Mouse (Mus musculus) stomach, embryonic 14.5 days (tissue): ENCODE data around the gene Calml3. TPM values are rescaled to one million over a fixed set of nuclear protein-coding genes. Genes with fewer than 3 reads are reported as not detected.

Source experiments
- ATAC-seq: fragments of 200-750 bp; cut with Nextera tagmentation; 2 replicates; pipeline ENCODE4 v1.8.0; 2017; ENCODE audit warnings: low read depth, moderate TSS enrichment; ENCODE audit not compliant: insufficient number of reproducible peaks, insufficient read depth, low FRiP score
- H3K27ac ChIP-seq: fragments of 300-500 bp; sonication (generic); 2 replicates; pipeline ENCODE4 v1.5.1; 2014; ENCODE audit warnings: mild to moderate bottlenecking, low read length, moderate library complexity, mixed read lengths
- H3K27me3 ChIP-seq: fragments of 300-500 bp; sonication (generic); 2 replicates; pipeline ENCODE4 v1.6.1; 2014; ENCODE audit warnings: low read length, control low read depth, mixed read lengths; ENCODE audit not compliant: control insufficient read depth, insufficient read depth
- H3K36me3 ChIP-seq: fragments of 300-500 bp; sonication (generic); 2 replicates; pipeline ENCODE4 v1.6.1; 2014; ENCODE audit warnings: mild to moderate bottlenecking, control low read depth, low read length, moderate library complexity, mixed read lengths; ENCODE audit not compliant: control insufficient read depth, insufficient read depth
- H3K4me1 ChIP-seq: fragments of 300-500 bp; sonication (generic); 2 replicates; pipeline ENCODE4 v1.6.1; 2014; ENCODE audit warnings: low read length, control low read depth, mixed read lengths; ENCODE audit not compliant: control insufficient read depth, insufficient read depth
- H3K4me2 ChIP-seq: fragments of 300-500 bp; sonication (generic); replicated peaks from 2 replicates; pipeline ENCODE4 v1.6.1; 2014; ENCODE audit warnings: low read depth, low read length, control low read depth
- H3K4me3 ChIP-seq: fragments of 300-500 bp; sonication (generic); 2 replicates; pipeline ENCODE4 v1.5.1; 2014; ENCODE audit warnings: low read depth, low read length, control low read depth
- H3K9ac ChIP-seq: fragments of 300-500 bp; sonication (generic); replicated peaks from 2 replicates; pipeline ENCODE4 v1.6.1; 2014; ENCODE audit warnings: low read depth, mild to moderate bottlenecking, control low read depth, low read length, moderate library complexity, mixed read lengths
- H3K9me3 ChIP-seq: fragments of 300-500 bp; sonication (generic); 2 replicates; pipeline ENCODE4 v1.6.1; 2016; ENCODE audit warnings: low read depth, low read length, control low read depth; ENCODE audit not compliant: control insufficient read depth
- WGBS: fragments of 180-500 bp; shearing (Covaris S2); extraction: QIAGEN DNeasy Blood & Tissue Kit; methylation state at CpG from one replicate; pipeline ENCODE4 v1.1.7; 2014; 5-methylcytosine and 5-hydroxymethylcytosine counted together
- polyA plus RNA-seq: library from polyadenylated mRNA; unstranded; fragments of >200 nt; fragmentation: Nextera tagmentation; extraction: Ambion mirVana; gene quantifications from 2 replicates; pipeline ENCODE4 v1.2.1, GENCODE M21; 2014

Gene Calml3
- polyA plus RNA-seq, 1 experiment from 2014 or later, result 2.0 TPM

- no peak overlapping the region for H3K27ac ChIP-seq
- no peak overlapping the region for H3K9ac ChIP-seq
- H3K4me2 ChIP-seq, result no peak overlapping the region
- 55% methylated on average over 4 of the region's 4 CpGs for WGBS
- H3K27me3 ChIP-seq, result no peaks in the 10 kb centered on the region
- no peaks in the 10 kb centered on the region for H3K4me1 ChIP-seq
- no peaks in the 10 kb centered on the region for H3K36me3 ChIP-seq
- no peaks in the 10 kb centered on the region for H3K9me3 ChIP-seq
- ATAC-seq, result no peak
- no peak overlapping the region for H3K4me3 ChIP-seq
Measured at GRCm38 (mm10) chr13:3822105-3822504, 18.0 kb upstream of the Calml3 start.

GRCm38 (mm10) chr13:3818740-3819076, 14.6 kb upstream of the Calml3 start:
- Histone ChIP-seq H3K9ac (no peak overlapping the region), H3K27me3 (no peaks in the 10 kb centered on the region), H3K4me3 (no peak overlapping the region), H3K27ac (no peak overlapping the region), H3K36me3 (no peaks in the 10 kb centered on the region), H3K4me1 (no peaks in the 10 kb centered on the region), H3K9me3 (no peaks in the 10 kb centered on the region), H3K4me2 (no peak overlapping the region)
- no peak for ATAC-seq
- WGBS, result 42% methylated on average over 2 of the region's 2 CpGs

GRCm38 (mm10) chr13:3818012-3818739, 14.1 kb upstream of the Calml3 start:
- no peaks in the 10 kb centered on the region for H3K36me3 ChIP-seq
- WGBS, result 65% methylated on average over 5 of the region's 5 CpGs
- no peak for ATAC-seq
- no peak overlapping the region for H3K9ac ChIP-seq
- H3K4me3 ChIP-seq, result no peak overlapping the region
- no peaks in the 10 kb centered on the region for H3K4me1 ChIP-seq
- no peaks in the 10 kb centered on the region for H3K27me3 ChIP-seq
- H3K27ac ChIP-seq, result no peak overlapping the region
- H3K4me2 ChIP-seq, result no peak overlapping the region
- H3K9me3 ChIP-seq, result no peaks in the 10 kb centered on the region

- no peaks in the 10 kb centered on the region for H3K9me3 ChIP-seq
- H3K36me3 ChIP-seq, result no peaks in the 10 kb centered on the region
- H3K27ac ChIP-seq, result no peak overlapping the region
- ATAC-seq, result no peak
- WGBS, result 83% methylated on average over 7 of the region's 7 CpGs
- H3K4me3 ChIP-seq, result no peak overlapping the region
- H3K4me2 ChIP-seq, result no peak overlapping the region
- no peaks in the 10 kb centered on the region for H3K27me3 ChIP-seq
- H3K9ac ChIP-seq, result no peak overlapping the region
- no peaks in the 10 kb centered on the region for H3K4me1 ChIP-seq
Measured at GRCm38 (mm10) chr13:3807131-3807827, 3.2 kb upstream of the Calml3 start.

- 0 out of 2 replicates have a peak, but pooled peaks cover 8% of the 10 kb centered on the region for H3K4me1 ChIP-seq
- no peaks in the 10 kb centered on the region for H3K36me3 ChIP-seq
- H3K27me3 ChIP-seq, result no peaks in the 10 kb centered on the region
- H3K9me3 ChIP-seq, result no peaks in the 10 kb centered on the region
- no peak for ATAC-seq
- 0 out of 2 replicates have a peak overlapping the region, but pooled peaks have one; percentile 24 for H3K27ac ChIP-seq
- H3K4me3 ChIP-seq, result no peak overlapping the region
- no peak overlapping the region for H3K9ac ChIP-seq
- H3K4me2 ChIP-seq, result no peak overlapping the region
- WGBS, result 74% methylated on average over 5 of the region's 5 CpGs
Measured at GRCm38 (mm10) chr13:3805638-3806037, 1.5 kb upstream of the Calml3 start.

- ATAC-seq, result no peak
- H3K4me2 ChIP-seq, result no peak overlapping the region
- H3K9ac ChIP-seq, result no peak overlapping the region
- H3K27me3 ChIP-seq, result no peaks in the 10 kb centered on the region
- 50% methylated on average over 2 of the region's 2 CpGs for WGBS
- no peaks in the 10 kb centered on the region for H3K36me3 ChIP-seq
- H3K4me3 ChIP-seq, result no peak overlapping the region
- no peaks in the 10 kb centered on the region for H3K9me3 ChIP-seq
- 0 out of 2 replicates have a peak, but pooled peaks cover 8% of the 10 kb centered on the region for H3K4me1 ChIP-seq
- no peak overlapping the region for H3K27ac ChIP-seq
Measured at GRCm38 (mm10) chr13:3805132-3805531, 1.0 kb upstream of the Calml3 start.

- no peak overlapping the region for H3K4me3 ChIP-seq
- peak; percentile 25; the same call in 1 of the 2 replicates for ATAC-seq
- H3K4me2 ChIP-seq, result no peak overlapping the region
- WGBS, result 13% methylated on average over 3 of the region's 3 CpGs
- no peak overlapping the region for H3K9ac ChIP-seq
- no peaks in the 10 kb centered on the region for H3K27me3 ChIP-seq
- no peaks in the 10 kb centered on the region for H3K36me3 ChIP-seq
- H3K9me3 ChIP-seq, result no peaks in the 10 kb centered on the region
- H3K4me1 ChIP-seq, result 0 out of 2 replicates have a peak, but pooled peaks cover 8% of the 10 kb centered on the region
- H3K27ac ChIP-seq, result no peak overlapping the region
Measured at GRCm38 (mm10) chr13:3799386-3799785, 4.7 kb downstream of the Calml3 start.

GRCm38 (mm10) chr13:3798751-3799150, 5.4 kb downstream of the Calml3 start:
- Histone ChIP-seq H3K4me2 (no peak overlapping the region), H3K4me3 (no peak overlapping the region), H3K4me1 (0 out of 2 replicates have a peak, but pooled peaks cover 8% of the 10 kb centered on the region), H3K9me3 (no peaks in the 10 kb centered on the region), H3K36me3 (no peaks in the 10 kb centered on the region), H3K27ac (peak overlapping the region; percentile 33; the same call in 1 of the 2 replicates), H3K27me3 (no peaks in the 10 kb centered on the region), H3K9ac (no peak overlapping the region)
- ATAC-seq, result no peak
